Mouse (Mus musculus): ENCODE data around the gene Ipo11.

The Ipo11 gene

GRCm38 (mm10) chr13:106813519-106813918 lies 123.2 kb downstream of the Ipo11 start:
- DNase-seq (ENCODE audit: low spot score), result no peak

GRCm38 (mm10) chr13:106813087-106813486 lies 123.7 kb downstream of the Ipo11 start:
- DNase-seq (ENCODE audit: low spot score), result no peak

- peak; percentile 35 for DNase-seq (ENCODE audit: low spot score)
Observed at GRCm38 (mm10) chr13:106810156-106810555, 126.6 kb downstream of the Ipo11 start.

GRCm38 (mm10) chr13:106808821-106809220 lies 127.9 kb downstream of the Ipo11 start:
- DNase-seq (ENCODE audit: low spot score), result peak; percentile 26

GRCm38 (mm10) chr13:106808315-106808714 lies 128.4 kb downstream of the Ipo11 start:
- DNase-seq (ENCODE audit: low spot score), result no peak

GRCm38 (mm10) chr13:106807303-106807702 lies 129.5 kb downstream of the Ipo11 start:
- DNase-seq (ENCODE audit: low spot score), result no peak

- DNase-seq (ENCODE audit: low spot score), result no peak
Observed at GRCm38 (mm10) chr13:106805146-106805545, 131.6 kb downstream of the Ipo11 start.

GRCm38 (mm10) chr13:106798026-106798425 lies 138.7 kb downstream of the Ipo11 start:
- DNase-seq (ENCODE audit: low spot score), result no peak

GRCm38 (mm10) chr13:106788817-106789216 lies 147.9 kb downstream of the Ipo11 start:
- DNase-seq (ENCODE audit: low spot score), result no peak

- DNase-seq (ENCODE audit: low spot score), result no peak
Observed at GRCm38 (mm10) chr13:106768807-106769206, 168.0 kb downstream of the Ipo11 start.

- no peak for DNase-seq (ENCODE audit: low spot score)
Observed at GRCm38 (mm10) chr13:106762611-106763010, 174.1 kb downstream of the Ipo11 start.

GRCm38 (mm10) chr13:106761661-106762060 lies 175.1 kb downstream of the Ipo11 start:
- no peak for DNase-seq (ENCODE audit: low spot score)

- DNase-seq (ENCODE audit: low spot score), result peak; percentile 14
Observed at GRCm38 (mm10) chr13:106760232-106760875, 176.4 kb downstream of the Ipo11 start.

GRCm38 (mm10) chr13:106755892-106756291 lies 180.9 kb downstream of the Ipo11 start:
- no peak for DNase-seq (ENCODE audit: low spot score)

- no peak for DNase-seq (ENCODE audit: low spot score)
Observed at GRCm38 (mm10) chr13:106754216-106754615, 182.5 kb downstream of the Ipo11 start.

- DNase-seq (ENCODE audit: low spot score), result peak; percentile 21
Observed at GRCm38 (mm10) chr13:106751951-106752350, 184.8 kb downstream of the Ipo11 start.

GRCm38 (mm10) chr13:106746823-106747222 lies 189.9 kb downstream of the Ipo11 start:
- DNase-seq (ENCODE audit: low spot score), result no peak

- no peak for DNase-seq (ENCODE audit: low spot score)
Observed at GRCm38 (mm10) chr13:106745201-106745600, 191.6 kb downstream of the Ipo11 start.

Data from layer of hippocampus, adult 11-12 months (tissue).